Mouse (Mus musculus): Measurements from ENCODE around the gene Rpl26.

Gene Rpl26

GRCm38 (mm10) chr11:68901351-68902046 is at the start of gene Rpl26:
Gene Rpl26 (plus strand): TSS chr11:68901583.
- peak; percentile 99 for DNase-seq

- DNase-seq: no peak
These were observed 49.5 kb upstream of the Rpl26 start for GRCm38 (mm10) chr11:68851644-68852485.

- no peak for DNase-seq
These were observed 48.9 kb upstream of the Rpl26 start for GRCm38 (mm10) chr11:68852486-68852901.

- peak; percentile 99 for DNase-seq
These were observed 48.4 kb upstream of the Rpl26 start for GRCm38 (mm10) chr11:68852932-68853409.

- peak; percentile 22 for DNase-seq
These were observed 47.6 kb upstream of the Rpl26 start for GRCm38 (mm10) chr11:68853611-68854401.

- no peak for DNase-seq
These were observed 46.8 kb upstream of the Rpl26 start for GRCm38 (mm10) chr11:68854621-68855020.

- no peak for DNase-seq
These were observed 44.1 kb upstream of the Rpl26 start for GRCm38 (mm10) chr11:68857329-68857728.

GRCm38 (mm10) chr11:68859943-68860593 is 41.3 kb upstream of the Rpl26 start:
- no peak for DNase-seq

- DNase-seq: no peak
These were observed 39.1 kb upstream of the Rpl26 start for GRCm38 (mm10) chr11:68862260-68862659.

- DNase-seq: no peak
These were observed 37.7 kb upstream of the Rpl26 start for GRCm38 (mm10) chr11:68863631-68864091.

- DNase-seq: no peak
These were observed 36.7 kb upstream of the Rpl26 start for GRCm38 (mm10) chr11:68864544-68865189.

- DNase-seq: no peak
These were observed 30.1 kb upstream of the Rpl26 start for GRCm38 (mm10) chr11:68871277-68871676.

- no peak for DNase-seq
These were observed 29.6 kb upstream of the Rpl26 start, which contains the start of gene Ndel1 for GRCm38 (mm10) chr11:68871748-68872147. Gene Ndel1 (minus strand): TSS chr11:68871858.

GRCm38 (mm10) chr11:68874841-68875240 is 26.5 kb upstream of the Rpl26 start:
- DNase-seq: peak; percentile 59

GRCm38 (mm10) chr11:68878811-68879210 is 22.6 kb upstream of the Rpl26 start:
- DNase-seq: no peak

GRCm38 (mm10) chr11:68882107-68882506 is 19.3 kb upstream of the Rpl26 start:
- no peak for DNase-seq

- no peak for DNase-seq
These were observed 17.5 kb upstream of the Rpl26 start for GRCm38 (mm10) chr11:68883843-68884242.

GRCm38 (mm10) chr11:68884368-68884767 is 17.0 kb upstream of the Rpl26 start:
- DNase-seq: no peak

GRCm38 (mm10) chr11:68886091-68886490 is 15.3 kb upstream of the Rpl26 start:
- no peak for DNase-seq

GRCm38 (mm10) chr11:68888253-68888652 is 13.1 kb upstream of the Rpl26 start, which contains the start of gene Rnf222:
Gene Rnf222 (plus strand): TSS chr11:68888553.
- no peak for DNase-seq

- DNase-seq: no peak
These were observed 12.7 kb upstream of the Rpl26 start for GRCm38 (mm10) chr11:68888653-68889052.

GRCm38 (mm10) chr11:68890625-68891024 is 10.8 kb upstream of the Rpl26 start:
- DNase-seq: no peak
